Mouse (Mus musculus) ES-E14 (cell line): ENCODE data around the gene Syt13. TPM values are rescaled to one million over a fixed set of nuclear protein-coding genes. Genes with fewer than 3 reads are reported as not detected.
A peak's percentile ranks its signal among the peaks of the same experiment; 100 is the strongest.

Experiments
- DNase-seq: peaks from one replicate; pipeline ENCODE4 v3.0.0-alpha.2; 2013; ENCODE audit warnings: low read depth, low spot score
- H3K27ac ChIP-seq: 2 replicates; pipeline ENCODE4 v1.5.1; 2012; ENCODE audit warnings: low read depth, mild to moderate bottlenecking, low read length, moderate library complexity, mixed read lengths; ENCODE audit not compliant: poor library complexity, insufficient read depth, severe bottlenecking
- H3K36me3 ChIP-seq: 2 replicates; pipeline ENCODE4 v1.6.1; 2012; ENCODE audit warnings: mild to moderate bottlenecking, low read length, moderate library complexity, mixed read lengths; ENCODE audit not compliant: control insufficient read depth, poor library complexity, insufficient read depth, severe bottlenecking
- H3K4me1 ChIP-seq, 2 experiments: fragments of 150-350 bp in 1 of 2; sonication (generic) in 1 of 2; 2 replicates each; pipeline ENCODE4 v1.6.1; 2012; ENCODE audit warnings: low read length in 2 of 2, mild to moderate bottlenecking in 1 of 2, mixed read lengths in 1 of 2; ENCODE audit not compliant: control insufficient read depth in 2 of 2, insufficient read depth in 2 of 2, poor library complexity in 1 of 2
- H3K4me3 ChIP-seq, 2 experiments: fragments of 150-350 bp in 1 of 2; sonication (generic) in 1 of 2; 2 replicates each; pipeline ENCODE4 v1.5.1; 2012; ENCODE audit warnings: low read length in 2 of 2, low read depth in 1 of 2, mild to moderate bottlenecking in 1 of 2, mixed read lengths in 1 of 2; ENCODE audit not compliant: insufficient read depth in 1 of 2, poor library complexity in 1 of 2, severe bottlenecking in 1 of 2
- H3K9ac ChIP-seq: 2 replicates; pipeline ENCODE4 v1.6.1; 2012; ENCODE audit warnings: low read depth, mild to moderate bottlenecking, low read length, mixed read lengths; ENCODE audit not compliant: poor library complexity, insufficient read depth, severe bottlenecking
- H3K9me3 ChIP-seq: fragments of 150-350 bp; sonication (generic); 2 replicates; pipeline ENCODE4 v1.6.1; 2012; ENCODE audit warnings: low read depth, mild to moderate bottlenecking, low read length; ENCODE audit not compliant: control insufficient read depth, insufficient read depth
- CHD2 ChIP-seq: IDR thresholded peaks from 2 replicates; pipeline ENCODE4 v1.6.1; 2014; ENCODE audit warnings: mild to moderate bottlenecking, low read depth, low read length, inconsistent platforms
- HCFC1 ChIP-seq: IDR thresholded peaks from 2 replicates; pipeline ENCODE4 v1.6.1; 2012; ENCODE audit warnings: low read length, inconsistent platforms, borderline replicate concordance; ENCODE audit not compliant: insufficient read depth
- MAFK ChIP-seq: IDR thresholded peaks from 2 replicates; pipeline ENCODE4 v1.6.1; 2014; ENCODE audit warnings: mild to moderate bottlenecking, low read depth, low read length, inconsistent platforms; ENCODE audit not compliant: insufficient read depth
- ZC3H11A ChIP-seq: IDR thresholded peaks from 2 replicates; pipeline ENCODE4 v1.6.1; 2012; ENCODE audit warnings: low read depth, mild to moderate bottlenecking, inconsistent platforms, low read length, borderline replicate concordance
- ZNF384 ChIP-seq: IDR thresholded peaks from 2 replicates; pipeline ENCODE4 v1.6.1; 2012; ENCODE audit warnings: low read depth, low read length, inconsistent platforms
- in situ Hi-C, 2 experiments: fragments of 600-800 bp; cut with MboI; formaldehyde crosslinking; loops; one replicate each; pipeline ENCODE4 v1.15.1; 2025; ENCODE audit warnings: low sequenced_read_pairs in 2 of 2, inconsistent platforms in 1 of 2; ENCODE audit not compliant: unreplicated experiment in 2 of 2
- total RNA-seq: library from RNA; depleted of rRNA; stranded (reverse); fragments of 300-350 nt; gene quantifications from 2 replicates; pipeline ENCODE4 v1.2.3, GENCODE M21; 2012

The Syt13 gene
- total RNA-seq, 1 experiment = 5.8 TPM

DNA sequence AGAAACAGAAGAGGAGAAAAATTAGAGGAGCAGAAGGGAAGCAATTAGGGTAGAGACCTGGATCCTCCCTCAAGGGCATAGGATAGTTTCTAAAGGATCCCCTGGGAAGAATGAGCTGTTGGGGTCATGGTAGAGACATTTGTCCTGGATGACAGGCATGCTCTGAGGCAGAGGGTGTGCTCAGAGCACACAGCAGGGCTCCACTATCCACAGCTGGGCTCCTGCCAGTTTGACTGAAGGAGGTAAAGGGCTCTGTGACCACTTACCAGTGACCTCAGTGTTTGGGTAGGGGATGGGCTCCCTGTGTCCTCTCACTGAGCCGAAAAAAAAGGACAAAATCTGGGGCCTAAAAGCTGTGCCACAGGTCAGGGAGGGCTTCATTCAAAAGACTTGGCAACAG lies 34.6 kb downstream of the Syt13 start:
- no peak overlapping the region for H3K4me3 ChIP-seq
- TF ChIP-seq ZC3H11A (no peak), CHD2 (no peak)
- in situ Hi-C loops = no loop called here
- H3K4me1 ChIP-seq = peaks cover 10 to 28% of the 10 kb centered on the region in 2 experiments
- H3K36me3 ChIP-seq = no peaks in the 10 kb centered on the region
- no peaks in the 10 kb centered on the region for H3K9me3 ChIP-seq
- DNase-seq = no peak
- H3K9ac ChIP-seq = no peak overlapping the region
- no peak overlapping the region for H3K27ac ChIP-seq

DNA sequence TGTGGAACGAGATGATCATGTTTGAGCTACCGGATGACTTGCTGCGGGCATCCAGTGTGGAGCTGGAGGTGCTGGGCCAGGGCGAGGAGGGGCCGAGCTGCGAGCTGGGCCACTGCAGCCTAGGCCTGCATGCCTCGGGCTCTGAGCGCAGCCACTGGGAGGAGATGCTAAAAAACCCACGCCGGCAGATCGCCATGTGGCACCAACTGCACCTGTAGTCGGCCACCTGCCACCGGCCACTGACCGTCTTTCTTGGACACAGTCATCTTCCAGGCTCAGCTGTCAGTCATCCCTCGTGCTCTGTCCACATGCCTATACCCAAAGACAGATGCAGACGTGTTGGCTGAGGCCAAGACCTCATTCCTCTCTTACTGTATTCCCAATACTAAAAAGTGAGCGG lies 38.6 kb downstream of the Syt13 start:
- no peak overlapping the region for H3K9ac ChIP-seq
- no peak for TF ChIP-seq HCFC1
- TF ChIP-seq ZNF384 = no peak
- TF ChIP-seq CHD2 = no peak
- TF ChIP-seq ZC3H11A = no peak
- no peak for TF ChIP-seq MAFK
- no peak overlapping the region for H3K27ac ChIP-seq
- peaks cover 6 to 16% of the 10 kb centered on the region in 2 experiments; a peak in 3 of 4 replicates for H3K4me1 ChIP-seq
- H3K36me3 ChIP-seq = no peaks in the 10 kb centered on the region
- H3K4me3 ChIP-seq = no peak overlapping the region
- in situ Hi-C loops = no loop called here
- no peaks in the 10 kb centered on the region for H3K9me3 ChIP-seq
- no peak for DNase-seq

DNA sequence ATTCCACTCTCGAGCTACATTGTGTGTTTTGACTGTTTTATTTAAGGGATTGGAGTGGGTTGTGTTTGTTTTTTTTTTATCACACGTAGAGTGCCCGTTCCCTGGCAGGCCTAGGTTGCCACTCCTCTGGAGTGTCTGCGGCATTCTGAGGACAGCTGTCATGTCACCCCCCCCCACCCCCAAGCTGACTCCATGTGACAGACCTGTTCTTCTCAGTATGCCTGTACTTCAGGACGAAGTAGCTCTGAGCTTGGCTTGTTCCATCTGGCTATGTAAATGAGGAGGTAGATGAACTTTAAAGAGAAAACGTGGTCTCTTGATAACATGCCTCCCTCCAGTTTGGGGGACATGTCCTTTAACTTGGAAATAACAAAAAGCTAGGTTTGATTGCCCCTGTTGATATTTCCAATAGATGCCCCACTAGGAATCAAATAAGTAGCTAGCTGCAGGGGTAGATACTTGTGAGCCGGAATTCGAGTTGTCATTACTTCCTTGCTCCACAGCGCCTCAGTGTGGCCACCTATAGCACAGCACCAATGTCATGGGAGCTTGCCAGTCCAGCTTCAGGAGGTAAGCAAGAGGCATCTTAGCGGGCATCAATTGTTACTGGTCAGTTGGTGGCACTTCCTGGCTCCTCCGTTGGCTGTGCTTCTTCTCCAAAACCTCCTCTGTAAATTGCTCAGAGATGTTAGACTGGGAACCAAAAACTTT lies 39.7 kb downstream of the Syt13 start:
- Histone ChIP-seq H3K4me3 (no peak overlapping the region), H3K9ac (no peak overlapping the region), H3K9me3 (no peaks in the 10 kb centered on the region), H3K27ac (no peak overlapping the region), H3K36me3 (no peaks in the 10 kb centered on the region), H3K4me1 (peaks cover 0 to 6% of the 10 kb centered on the region in 2 experiments; a peak in 2 of 4 replicates)
- no peak for TF ChIP-seq MAFK
- peak; percentile 76 for TF ChIP-seq ZC3H11A
- peak; percentile 58 for DNase-seq
- in situ Hi-C loops = no loop called here

DNA sequence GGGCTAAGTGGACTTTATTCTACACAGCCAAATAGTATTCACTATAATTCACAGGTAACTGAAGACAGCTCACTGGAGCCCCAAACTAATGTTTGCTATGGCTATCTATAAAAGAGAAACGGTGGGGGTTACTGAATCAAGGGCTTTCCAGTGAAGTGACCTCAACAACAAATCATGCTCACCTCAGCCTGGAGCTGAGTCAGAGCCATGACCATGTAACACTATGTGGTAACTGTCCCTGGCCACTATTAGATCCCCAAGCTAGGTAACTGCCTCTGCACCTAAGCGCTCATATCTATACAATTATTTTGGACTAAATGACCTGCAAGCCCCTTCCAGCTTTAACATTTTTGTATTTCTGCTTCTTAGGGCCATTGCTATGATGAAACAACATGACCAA lies 42.0 kb downstream of the Syt13 start:
- H3K9me3 ChIP-seq = no peaks in the 10 kb centered on the region
- no peak overlapping the region for H3K4me3 ChIP-seq
- no peak overlapping the region for H3K9ac ChIP-seq
- no peaks in the 10 kb centered on the region for H3K36me3 ChIP-seq
- in situ Hi-C loops = no loop called here
- no peak overlapping the region for H3K27ac ChIP-seq
- 0 out of 4 replicates have a peak, but pooled peaks cover 0 to 2% of the 10 kb centered on the region in 2 experiments for H3K4me1 ChIP-seq
- TF ChIP-seq ZNF384 (no peak), ZC3H11A (no peak), CHD2 (no peak), MAFK (no peak), HCFC1 (no peak)
- no peak for DNase-seq

- no peaks in the 10 kb centered on the region for H3K4me1 ChIP-seq
- H3K27ac ChIP-seq = no peak overlapping the region
- in situ Hi-C loops = no loop called here
- H3K9ac ChIP-seq = no peak overlapping the region
- no peak overlapping the region for H3K4me3 ChIP-seq
- TF ChIP-seq MAFK (no peak), HCFC1 (no peak), ZC3H11A (no peak), ZNF384 (no peak)
- no peaks in the 10 kb centered on the region for H3K36me3 ChIP-seq
- DNase-seq = no peak
- no peaks in the 10 kb centered on the region for H3K9me3 ChIP-seq
These were observed 43.7 kb downstream of the Syt13 start for GRCm38 (mm10) chr2:92958640-92959039.
